Mouse (Mus musculus): ENCODE data around the gene Col4a3. TPM values are rescaled to one million over a fixed set of nuclear protein-coding genes. Genes with fewer than 3 reads are reported as not detected.

Gene Col4a3
- polyA plus RNA-seq, 1 experiment = 2.5 TPM

DNA sequence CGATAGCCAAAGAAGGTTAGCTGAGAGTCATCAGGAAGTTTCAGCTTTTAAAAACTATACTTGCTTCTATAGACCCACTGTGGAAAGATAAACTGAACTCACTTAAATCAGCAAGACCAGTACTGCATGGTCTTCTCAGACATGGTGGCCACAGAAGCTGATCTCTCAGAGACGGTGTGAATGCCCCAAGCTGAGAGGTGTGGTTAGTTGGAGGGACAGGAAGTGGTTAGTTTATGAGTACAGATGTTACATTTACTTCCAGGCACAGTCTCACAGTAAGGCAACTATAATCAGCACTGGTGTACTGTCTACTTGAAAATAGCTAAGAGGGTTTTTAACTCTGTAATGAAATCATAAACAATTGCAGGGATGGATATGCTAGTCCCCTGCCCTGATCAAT, 75.5 kb downstream of the Col4a3 start:
- H3K27ac ChIP-seq (ENCODE audit: control insufficient read depth, insufficient read depth, low read depth, low read length, poor library complexity) = no peak overlapping the region
- TF ChIP-seq CTCF (IDR thresholded peaks at IDR 0.05; ENCODE audit: control insufficient read depth, insufficient read depth, low read length) = no peak
- TF ChIP-seq POLR2A (IDR thresholded peaks at IDR 0.05; ENCODE audit: borderline replicate concordance, control insufficient read depth, low read depth, low read length) = no peak
- no peaks in the 10 kb centered on the region for H3K4me1 ChIP-seq (ENCODE audit: control insufficient read depth, insufficient read depth, low read length)
- WGBS = 46% methylated on average over 2 of the region's 2 CpGs
- no peak overlapping the region for H3K4me3 ChIP-seq (replicated peaks; ENCODE audit: control insufficient read depth, low read depth, low read length)

DNA sequence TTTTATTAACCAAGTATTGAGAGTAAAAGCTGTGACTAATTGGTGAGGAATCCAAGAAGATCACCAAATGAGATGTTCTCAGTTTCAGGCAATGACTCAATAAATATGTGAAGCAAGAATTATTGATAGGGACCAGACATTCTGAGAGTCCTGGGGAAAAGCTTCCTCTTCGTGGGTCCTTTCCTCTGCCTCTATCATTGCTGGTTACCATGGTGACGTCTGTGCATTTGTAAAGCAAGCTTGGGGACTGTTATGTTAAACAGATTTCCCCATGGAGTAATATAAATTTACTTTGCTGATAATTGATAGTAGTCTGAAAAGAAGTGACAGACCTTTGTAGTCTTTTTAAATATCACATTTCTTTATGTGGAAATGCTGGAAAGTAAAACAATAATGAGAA, 76.8 kb downstream of the Col4a3 start:
- TF ChIP-seq POLR2A (IDR thresholded peaks at IDR 0.05; ENCODE audit: borderline replicate concordance, control insufficient read depth, low read depth, low read length) (no peak), CTCF (IDR thresholded peaks at IDR 0.05; ENCODE audit: control insufficient read depth, insufficient read depth, low read length) (no peak)
- Histone ChIP-seq H3K27ac (ENCODE audit: control insufficient read depth, insufficient read depth, low read depth, low read length, poor library complexity) (no peak overlapping the region), H3K4me1 (ENCODE audit: control insufficient read depth, insufficient read depth, low read length) (no peaks in the 10 kb centered on the region), H3K4me3 (replicated peaks; ENCODE audit: control insufficient read depth, low read depth, low read length) (no peak overlapping the region)
- WGBS = 64% methylated on average over 2 of the region's 2 CpGs

- Histone ChIP-seq H3K27ac (ENCODE audit: control insufficient read depth, insufficient read depth, low read depth, low read length, poor library complexity) (no peak overlapping the region), H3K4me3 (replicated peaks; ENCODE audit: control insufficient read depth, low read depth, low read length) (no peak overlapping the region), H3K4me1 (ENCODE audit: control insufficient read depth, insufficient read depth, low read length) (no peaks in the 10 kb centered on the region)
- TF ChIP-seq POLR2A (IDR thresholded peaks at IDR 0.05; ENCODE audit: borderline replicate concordance, control insufficient read depth, low read depth, low read length) (no peak), CTCF (IDR thresholded peaks at IDR 0.05; ENCODE audit: control insufficient read depth, insufficient read depth, low read length) (no peak)
- WGBS = 28% methylated on average over 5 of the region's 5 CpGs
Measured at GRCm38 (mm10) chr1:82686328-82686727, 99.6 kb downstream of the Col4a3 start.

DNA sequence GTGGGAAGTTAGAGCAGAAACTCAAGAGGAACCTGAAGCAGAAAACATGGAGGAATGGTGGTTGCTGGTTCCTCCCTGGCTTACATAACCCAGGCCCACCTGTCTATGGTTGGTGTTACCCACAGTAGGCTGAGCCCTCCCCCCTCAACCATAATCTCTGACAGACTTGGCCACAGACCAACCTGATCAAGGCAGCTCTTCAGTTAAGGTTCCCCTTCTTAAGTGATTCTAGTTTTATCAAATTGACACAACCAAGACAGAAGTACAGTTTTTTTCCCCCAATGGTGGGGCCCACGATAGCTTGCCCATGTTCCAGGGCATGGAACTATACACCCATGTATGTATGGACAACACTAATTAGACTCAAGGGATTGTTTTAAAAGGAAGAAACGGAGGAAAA, 100.1 kb downstream of the Col4a3 start:
- H3K4me3 ChIP-seq (replicated peaks; ENCODE audit: control insufficient read depth, low read depth, low read length) = no peak overlapping the region
- 50% methylated on average over 2 of the region's 2 CpGs for WGBS
- no peak overlapping the region for H3K27ac ChIP-seq (ENCODE audit: control insufficient read depth, insufficient read depth, low read depth, low read length, poor library complexity)
- H3K4me1 ChIP-seq (ENCODE audit: control insufficient read depth, insufficient read depth, low read length) = no peaks in the 10 kb centered on the region
- TF ChIP-seq POLR2A (IDR thresholded peaks at IDR 0.05; ENCODE audit: borderline replicate concordance, control insufficient read depth, low read depth, low read length) (no peak), CTCF (IDR thresholded peaks at IDR 0.05; ENCODE audit: control insufficient read depth, insufficient read depth, low read length) (no peak)

DNA sequence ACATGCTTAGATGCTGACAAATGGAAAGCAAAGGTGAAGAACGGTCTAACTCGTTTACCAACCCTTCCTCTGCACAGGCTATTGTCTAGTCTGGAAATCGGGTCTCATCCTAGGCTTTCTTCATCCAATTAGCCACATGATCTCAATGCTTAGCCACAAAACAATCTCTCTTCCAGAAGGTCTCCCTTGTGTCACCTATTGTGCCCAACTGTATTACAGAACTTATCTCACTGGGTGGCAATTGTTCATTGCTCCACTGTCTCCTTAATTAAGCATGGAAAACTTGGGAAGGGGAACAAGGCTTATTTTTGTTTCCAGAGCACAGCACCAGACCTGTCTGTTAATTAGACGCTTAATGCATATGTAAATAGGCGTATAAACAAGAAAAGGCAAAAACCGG, 101.2 kb downstream of the Col4a3 start:
- WGBS = 81% methylated on average over 6 of the region's 6 CpGs
- H3K4me3 ChIP-seq (replicated peaks; ENCODE audit: control insufficient read depth, low read depth, low read length) = no peak overlapping the region
- TF ChIP-seq POLR2A (IDR thresholded peaks at IDR 0.05; ENCODE audit: borderline replicate concordance, control insufficient read depth, low read depth, low read length) (no peak), CTCF (IDR thresholded peaks at IDR 0.05; ENCODE audit: control insufficient read depth, insufficient read depth, low read length) (no peak)
- no peak overlapping the region for H3K27ac ChIP-seq (ENCODE audit: control insufficient read depth, insufficient read depth, low read depth, low read length, poor library complexity)
- H3K4me1 ChIP-seq (ENCODE audit: control insufficient read depth, insufficient read depth, low read length) = no peaks in the 10 kb centered on the region

GRCm38 (mm10) chr1:82695915-82696314, 109.2 kb downstream of the Col4a3 start:
- TF ChIP-seq POLR2A (IDR thresholded peaks at IDR 0.05; ENCODE audit: borderline replicate concordance, control insufficient read depth, low read depth, low read length) (no peak), CTCF (IDR thresholded peaks at IDR 0.05; ENCODE audit: control insufficient read depth, insufficient read depth, low read length) (no peak)
- no peak overlapping the region for H3K27ac ChIP-seq (ENCODE audit: control insufficient read depth, insufficient read depth, low read depth, low read length, poor library complexity)
- WGBS = 55% methylated on average over 3 of the region's 3 CpGs
- H3K4me1 ChIP-seq (ENCODE audit: control insufficient read depth, insufficient read depth, low read length) = no peaks in the 10 kb centered on the region
- H3K4me3 ChIP-seq (replicated peaks; ENCODE audit: control insufficient read depth, low read depth, low read length) = no peak overlapping the region

DNA sequence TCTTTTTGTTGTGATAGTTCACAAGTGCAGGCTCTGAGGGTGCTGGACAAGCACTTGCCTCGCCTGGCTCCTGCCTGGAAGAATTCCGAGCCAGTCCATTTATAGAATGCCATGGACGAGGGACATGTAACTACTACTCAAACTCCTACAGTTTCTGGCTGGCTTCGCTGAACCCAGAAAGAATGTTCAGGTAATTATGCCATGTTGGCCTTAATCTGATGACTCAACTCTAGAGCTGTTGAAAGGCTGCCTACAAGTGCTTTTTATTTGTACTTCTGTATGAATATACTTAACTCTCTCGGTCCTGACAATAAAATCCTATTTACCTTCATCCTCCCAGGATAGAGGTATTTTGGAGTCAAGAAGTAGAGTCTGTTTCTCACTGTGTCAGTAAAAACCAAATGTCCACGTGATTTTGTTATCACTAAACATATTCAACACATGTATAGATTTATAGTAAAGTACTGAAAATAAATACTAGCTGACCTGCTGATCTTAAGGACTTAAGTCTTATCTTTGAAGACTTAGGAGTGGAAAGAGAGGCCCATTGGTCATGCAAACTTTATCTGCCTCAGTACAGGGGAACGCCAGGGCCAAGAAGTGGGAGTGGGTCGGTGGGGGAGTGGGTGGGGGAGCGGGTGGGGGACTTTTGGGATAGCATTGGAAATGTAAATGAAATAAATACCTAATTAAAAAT, 131.2 kb downstream of the Col4a3 start:
- TF ChIP-seq POLR2A (IDR thresholded peaks at IDR 0.05; ENCODE audit: borderline replicate concordance, control insufficient read depth, low read depth, low read length) (no peak), CTCF (IDR thresholded peaks at IDR 0.05; ENCODE audit: control insufficient read depth, insufficient read depth, low read length) (no peak)
- Histone ChIP-seq H3K4me1 (ENCODE audit: control insufficient read depth, insufficient read depth, low read length) (no peaks in the 10 kb centered on the region), H3K4me3 (replicated peaks; ENCODE audit: control insufficient read depth, low read depth, low read length) (no peak overlapping the region), H3K27ac (ENCODE audit: control insufficient read depth, insufficient read depth, low read depth, low read length, poor library complexity) (no peak overlapping the region)
- WGBS = 70% methylated on average over 9 of the region's 9 CpGs

DNA sequence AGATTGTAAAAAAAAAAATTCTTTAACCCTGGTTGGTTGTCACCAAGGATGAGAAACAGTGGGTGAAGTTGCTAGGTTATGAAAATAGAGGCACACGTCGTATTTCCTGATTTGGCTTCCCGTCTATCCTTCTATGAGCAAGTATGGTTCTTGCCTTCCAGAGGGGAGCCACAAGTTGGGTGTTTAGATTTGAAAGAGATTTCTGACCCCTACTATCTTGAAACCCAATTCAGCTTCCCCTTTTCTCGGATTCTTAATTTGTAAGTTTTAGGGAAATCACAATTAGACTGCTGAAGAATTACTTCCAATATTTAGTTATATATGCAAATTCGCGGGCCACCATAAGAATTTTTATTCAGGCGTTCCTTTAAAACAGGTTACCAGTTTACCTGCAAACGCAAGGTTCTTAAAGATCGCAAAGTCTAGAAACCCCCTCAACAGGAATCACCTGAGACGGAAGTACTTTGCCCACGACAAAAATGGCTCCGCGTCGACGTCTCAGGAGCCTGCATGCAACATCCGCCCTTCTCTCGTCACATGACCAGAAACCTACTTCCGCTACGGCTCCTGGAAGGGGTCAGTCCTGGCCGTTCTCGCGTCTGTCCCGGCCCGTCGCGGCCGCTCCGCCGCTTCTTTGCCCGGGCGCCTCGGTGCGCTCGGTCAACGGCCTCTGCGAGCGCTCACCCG, 137.8 kb downstream of the Col4a3 start, which contains the start of gene Mff:
TSS of gene Mff (plus strand) at position 552 of the 687 bp plus-strand sequence.
- peak within 1 kb of the TSS; percentile 83 for H3K27ac ChIP-seq (ENCODE audit: control insufficient read depth, insufficient read depth, low read depth, low read length, poor library complexity)
- 7% methylated on average over 38 of the region's 38 CpGs for WGBS
- TF ChIP-seq CTCF (IDR thresholded peaks at IDR 0.05; ENCODE audit: control insufficient read depth, insufficient read depth, low read length) = no peak
- peak; percentile 82 for TF ChIP-seq POLR2A (IDR thresholded peaks at IDR 0.05; ENCODE audit: borderline replicate concordance, control insufficient read depth, low read depth, low read length)
- peak within 1 kb of the TSS; percentile 73 for H3K4me3 ChIP-seq (replicated peaks; ENCODE audit: control insufficient read depth, low read depth, low read length)
- no peaks in the 10 kb centered on the region; the same call in 1 of the 2 replicates for H3K4me1 ChIP-seq (ENCODE audit: control insufficient read depth, insufficient read depth, low read length)

Measured in bone marrow, adult 2 months (tissue).